Comparison of ENCODE assay signal across 17 mouse cellular contexts in genomic region chr8:111705222-111705621, GRCm38 (mm10). TPM values are rescaled to one million over a fixed set of nuclear protein-coding genes. Genes with fewer than 3 reads are reported as not detected.
DNase-seq lines count a peak whose midpoint lies in the region; ATAC-seq lines count a peak whose summit lies in the region.
"Had no signal": no experiment of that assay in that cellular context is flagged by ENCODE, and none has a peak within 500 bp of the region (broad histone marks: within the 10 kb centered on the region; RNA-seq: fewer than 3 reads in every experiment).

No protein-coding gene starts in this region.

- H3K36me3 ChIP-seq in heart, embryonic 10.5 days = peaks cover 25% of the 10 kb centered on the region
- H3K36me3 ChIP-seq in liver, embryonic 16.5 days (ENCODE audit: control insufficient read depth, insufficient read depth) = no peaks in the 10 kb centered on the region

- H3K4me3 ChIP-seq in heart, embryonic 10.5 days = no peak overlapping the region
- no peak overlapping the region for H3K4me3 ChIP-seq in liver, embryonic 16.5 days (ENCODE audit: low read depth, low read length)
- H3K4me3 ChIP-seq: hindbrain, embryonic 13.5 days; kidney, embryonic 15.5 days; lung, embryonic 15.5 days; midbrain, embryonic 10.5 days had no signal

- H3K27me3 ChIP-seq in heart, embryonic 10.5 days (ENCODE audit: insufficient read depth, poor library complexity, severe bottlenecking) = no peaks in the 10 kb centered on the region
- no peaks in the 10 kb centered on the region for H3K27me3 ChIP-seq in liver, embryonic 16.5 days (ENCODE audit: control insufficient read depth, insufficient read depth, low read depth, low read length)
- H3K27me3 ChIP-seq: hindbrain, embryonic 13.5 days; kidney, embryonic 15.5 days; lung, embryonic 15.5 days had no signal

- intact Hi-C loops in heart, postnatal 10 days (cut with DNase I) = no loop called here

- peaks cover 37% of the 10 kb centered on the region for H3K4me1 ChIP-seq in heart, embryonic 10.5 days
- H3K4me1 ChIP-seq in liver, embryonic 16.5 days (ENCODE audit: control insufficient read depth, low read depth, low read length) = peaks cover 3% of the 10 kb centered on the region
- H3K4me1 ChIP-seq: hindbrain, embryonic 13.5 days had no signal

- H3K27ac ChIP-seq in heart, embryonic 10.5 days = peak overlapping the region; percentile 3
- H3K27ac ChIP-seq in liver, embryonic 16.5 days (ENCODE audit: low read length) = peak overlapping the region; percentile 42
- H3K27ac ChIP-seq: hindbrain, embryonic 13.5 days; kidney, embryonic 15.5 days; lung, embryonic 15.5 days; midbrain, embryonic 10.5 days had no signal

- no peaks in the 10 kb centered on the region for H3K9me3 ChIP-seq in heart, embryonic 10.5 days
- H3K9me3 ChIP-seq in liver, embryonic 16.5 days (replicated peaks; ENCODE audit: control insufficient read depth, low read length) = no peaks in the 10 kb centered on the region
- H3K9me3 ChIP-seq: hindbrain, embryonic 13.5 days; kidney, embryonic 15.5 days; lung, embryonic 15.5 days; midbrain, embryonic 10.5 days had no signal

- peak; percentile 73 for DNase-seq in heart, embryonic 10.5 days (ENCODE audit: low spot score)
- DNase-seq in heart, postnatal 10 days = no peak
- peak; percentile 37 for DNase-seq in testis, postnatal 10 days (ENCODE audit: low spot score)
- DNase-seq in testis, postnatal 14 days (ENCODE audit: low spot score) = no peak
- DNase-seq in thymus, postnatal 14 days = no peak
- DNase-seq in embryo, embryonic 10 days (ENCODE audit: low spot score) = no peak
- DNase-seq in urinary bladder, adult 2 months (ENCODE audit: low spot score) = no peak
- DNase-seq: heart, adult 18-20 months; thymus, postnatal 36 days had no signal

- no peak overlapping the region for H3K4me2 ChIP-seq in liver, embryonic 16.5 days (ENCODE audit: low read depth, low read length)
- H3K4me2 ChIP-seq: hindbrain, embryonic 13.5 days; kidney, embryonic 15.5 days; lung, embryonic 15.5 days had no signal

- no peak overlapping the region for H3K9ac ChIP-seq in liver, embryonic 16.5 days (ENCODE audit: low read depth, low read length)
- H3K9ac ChIP-seq: hindbrain, embryonic 13.5 days; kidney, embryonic 15.5 days; lung, embryonic 15.5 days had no signal

- WGBS in heart, embryonic 10.5 days = 25% methylated on average over 3 of the region's 3 CpGs
- 23% methylated on average over 3 of the region's 3 CpGs for WGBS in liver, embryonic 16.5 days (ENCODE audit: insufficient replicate concordance)

- ATAC-seq in liver, embryonic 16.5 days (ENCODE audit: low read depth) = peak; percentile 70

RNA-seq across cellular contexts. Expression of gene Ctrb1, which starts 14.4 kb away (rescaled TPM):
- polyA plus RNA-seq in heart, embryonic 10.5 days (2016; fragmentation: Nextera tagmentation; extraction: Ambion mirVana) = not detected in 2 replicates
- under 1 TPM in 1 of 2 experiments, not detected in 1; 0.40 TPM for total RNA-seq in heart, postnatal 10 days (2021)
- polyA plus RNA-seq in liver, embryonic 16.5 days (2015; fragmentation: Nextera tagmentation; extraction: Ambion mirVana) = 7.7 and 58.8 TPM in 2 replicates
- polyA plus RNA-seq in urinary bladder, adult 2 months (2012; rRNA removed) = 0.40 and 2.3 TPM in 2 replicates
- total RNA-seq: heart, adult 18-20 months; layer of hippocampus, adult 8-10 months; neutrophil, adult 5-6 weeks had no signal
- polyA plus RNA-seq: embryonic facial prominence, embryonic 11.5 days; hindbrain, embryonic 13.5 days; midbrain, embryonic 10.5 days had no signal

RNA-seq across cellular contexts. Expression of gene Bcar1, which starts 38.4 kb away (rescaled TPM):
- 53.2 and 54.4 TPM in 2 replicates for polyA plus RNA-seq in heart, embryonic 10.5 days (2016; fragmentation: Nextera tagmentation; extraction: Ambion mirVana)
- total RNA-seq in heart, postnatal 10 days (2021) = 10 to 100 TPM; 48.0 to 54.2 TPM
- polyA plus RNA-seq in liver, embryonic 16.5 days (2015; fragmentation: Nextera tagmentation; extraction: Ambion mirVana) = 9.5 and 13.1 TPM in 2 replicates
- polyA plus RNA-seq in urinary bladder, adult 2 months (2012; rRNA removed) = 40.1 and 42.5 TPM in 2 replicates

Comparison
In these comparisons a context has a peak if more than half of its experiments do, and no peak if none do; other contexts are left out.
1. DNase-seq: peak in heart, embryonic 10.5 days (single experiment) and testis, postnatal 10 days (single experiment); none in heart, postnatal 10 days (0 of 2), testis, postnatal 14 days (single experiment), thymus, postnatal 14 days (single experiment), embryo, embryonic 10 days (single experiment) and urinary bladder, adult 2 months (single experiment).